Mouse (Mus musculus): Measurements from ENCODE around the gene Gm3752. TPM values are rescaled to one million over a fixed set of nuclear protein-coding genes. Genes with fewer than 3 reads are reported as not detected.

Gm3752 gene
- total RNA-seq (2023): not detected in 4 replicates

DNA sequence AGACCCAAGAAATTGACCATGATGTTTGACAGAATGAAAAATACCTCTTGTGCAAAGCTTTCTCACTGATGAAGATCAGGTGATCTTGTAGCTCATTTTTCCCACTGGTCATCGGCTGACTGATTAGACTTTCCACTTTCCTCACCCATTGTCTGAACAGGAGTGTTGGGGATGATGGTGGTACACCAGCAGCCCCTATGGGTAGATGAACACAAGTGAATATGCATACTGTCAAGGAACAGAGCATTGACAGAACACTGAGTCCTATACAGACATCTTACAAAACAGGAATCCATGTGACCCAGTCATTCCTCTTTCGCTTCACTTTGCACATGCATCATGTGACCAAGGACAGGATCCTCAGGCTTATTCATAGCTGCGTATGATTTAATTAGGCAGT lies at the start of gene Gm3752:
Gene Gm3752 (minus strand): TSS at position 101 of the 400 bp plus-strand sequence.

DNA sequence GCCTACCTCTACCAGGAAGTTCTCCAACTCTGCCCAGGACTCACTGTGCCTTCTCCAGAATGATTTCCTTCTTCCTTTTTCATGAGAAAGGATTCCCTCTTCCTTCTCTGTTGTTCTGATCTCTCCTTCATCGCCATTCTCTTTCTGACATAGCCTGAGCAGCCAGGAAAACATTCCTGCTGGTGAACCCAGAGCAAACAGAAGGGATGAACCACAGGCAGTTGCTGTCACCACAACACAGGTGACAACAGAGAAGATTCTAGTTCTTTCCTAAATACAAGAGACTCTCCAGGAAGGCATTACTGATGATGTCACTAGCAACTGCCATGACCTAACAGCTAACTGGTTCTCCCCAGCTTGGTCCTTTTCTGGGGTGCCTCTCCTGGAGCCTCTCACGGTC lies 32.7 kb downstream of the Gm3752 start, which contains the start of gene Gm3755:
Gene Gm3755 (minus strand): TSS at position 101 of the 400 bp plus-strand sequence.

Other genes with a start within 250 kb of the Gm3752 start
- not detected in 4 replicates for gene Gm3727, start 219.0 kb downstream of the Gm3752 start, total RNA-seq (2023)
- gene Gm3739, start 168.7 kb downstream of the Gm3752 start, total RNA-seq (2023): 0.50 to 0.64 TPM in 2 of 4 replicates, not detected in the others
- not detected in 4 replicates for gene Gm5797, start 151.4 kb downstream of the Gm3752 start, total RNA-seq (2023)
- not detected in 4 replicates for gene Gm8374, start 118.6 kb downstream of the Gm3752 start, total RNA-seq (2023)
- gene Gm3755, start 32.8 kb downstream of the Gm3752 start, total RNA-seq (2023): not detected in 4 replicates
- not detected in 4 replicates for gene Gm3558, start 84.8 kb upstream of the Gm3752 start, total RNA-seq (2023)
- not detected in 4 replicates for gene Gm10338, start 111.8 kb upstream of the Gm3752 start, total RNA-seq (2023)
- not detected in 4 replicates for gene Gm10128, start 160.2 kb upstream of the Gm3752 start, total RNA-seq (2023)